Mouse (Mus musculus): ENCODE results near the gene Unc13a. TPM values are rescaled to one million over a fixed set of nuclear protein-coding genes. Genes with fewer than 3 reads are reported as not detected.

The Unc13a gene
- polyA plus RNA-seq, 1 experiment from 2014 or later = 0.51 TPM

GRCm38 (mm10) chr8:71638321-71638720, 33.2 kb downstream of the Unc13a start:
- H3K27me3 ChIP-seq (ENCODE audit: low read depth, poor library complexity, severe bottlenecking) = peaks cover 55% of the 10 kb centered on the region

GRCm38 (mm10) chr8:71637149-71638095, 34.1 kb downstream of the Unc13a start:
- 74% methylated on average over 8 of the region's 8 CpGs for WGBS
- no peak overlapping the region for H3K27ac ChIP-seq
- no peak for DNase-seq (ENCODE audit: low spot score)
- no peaks in the 10 kb centered on the region for H3K36me3 ChIP-seq
- H3K27me3 ChIP-seq (ENCODE audit: low read depth, poor library complexity, severe bottlenecking) = peaks cover 64% of the 10 kb centered on the region
- H3K4me3 ChIP-seq = no peak overlapping the region
- peaks cover 6% of the 10 kb centered on the region for H3K9me3 ChIP-seq (replicated peaks)
- peaks cover 15% of the 10 kb centered on the region for H3K4me1 ChIP-seq

More at GRCm38 (mm10) chr8:71638321-71638720, 33.2 kb downstream of the Unc13a start:
- H3K27ac ChIP-seq = no peak overlapping the region
- DNase-seq (ENCODE audit: low spot score) = no peak
- peaks cover 12% of the 10 kb centered on the region for H3K4me1 ChIP-seq
- 74% methylated on average over 6 of the region's 6 CpGs for WGBS
- H3K9me3 ChIP-seq (replicated peaks) = no peaks in the 10 kb centered on the region
- no peak overlapping the region for H3K4me3 ChIP-seq
- H3K36me3 ChIP-seq = no peaks in the 10 kb centered on the region

- 3% methylated on average over 26 of the region's 26 CpGs for WGBS
- H3K4me1 ChIP-seq = peaks cover 27% of the 10 kb centered on the region
- H3K4me3 ChIP-seq = peak overlapping the region; percentile 38
- H3K27ac ChIP-seq = no peak overlapping the region
- peak; percentile 69 for DNase-seq (ENCODE audit: low spot score)
- peaks cover 95% of the 10 kb centered on the region for H3K27me3 ChIP-seq (ENCODE audit: low read depth, poor library complexity, severe bottlenecking)
- peaks cover 6% of the 10 kb centered on the region for H3K9me3 ChIP-seq (replicated peaks)
- no peaks in the 10 kb centered on the region for H3K36me3 ChIP-seq
These were observed 37.4 kb downstream of the Unc13a start for GRCm38 (mm10) chr8:71633981-71634667.

- Histone ChIP-seq H3K27me3 (ENCODE audit: low read depth, poor library complexity, severe bottlenecking) (peaks cover 86% of the 10 kb centered on the region), H3K27ac (no peak overlapping the region), H3K36me3 (no peaks in the 10 kb centered on the region), H3K4me3 (peak overlapping the region; percentile 38; the same call in 1 of the 2 replicates), H3K9me3 (replicated peaks) (peaks cover 6% of the 10 kb centered on the region), H3K4me1 (peaks cover 37% of the 10 kb centered on the region)
- DNase-seq (ENCODE audit: low spot score) = peak; percentile 56
- 10% methylated on average over 19 of the region's 22 CpGs for WGBS
These were observed 38.4 kb downstream of the Unc13a start for GRCm38 (mm10) chr8:71633164-71633563.

- DNase-seq (ENCODE audit: low spot score) = no peak
- H3K36me3 ChIP-seq = no peaks in the 10 kb centered on the region
- H3K4me3 ChIP-seq = no peak overlapping the region
- H3K27ac ChIP-seq = no peak overlapping the region
- H3K27me3 ChIP-seq (ENCODE audit: low read depth, poor library complexity, severe bottlenecking) = peaks cover 76% of the 10 kb centered on the region
- H3K4me1 ChIP-seq = peaks cover 48% of the 10 kb centered on the region
- H3K9me3 ChIP-seq (replicated peaks) = peaks cover 6% of the 10 kb centered on the region
- WGBS = 67% methylated on average over 2 of the region's 2 CpGs
These were observed 39.7 kb downstream of the Unc13a start for GRCm38 (mm10) chr8:71631897-71632296.

- Histone ChIP-seq H3K4me3 (no peak overlapping the region), H3K27ac (no peak overlapping the region), H3K27me3 (ENCODE audit: low read depth, poor library complexity, severe bottlenecking) (peaks cover 65% of the 10 kb centered on the region), H3K9me3 (replicated peaks) (peaks cover 6% of the 10 kb centered on the region), H3K4me1 (peaks cover 48% of the 10 kb centered on the region), H3K36me3 (peaks cover 7% of the 10 kb centered on the region)
- 89% methylated on average over 6 of the region's 6 CpGs for whole genome bisulfite sequencing
- DNase-seq (ENCODE audit: low spot score) = no peak
These were observed 40.8 kb downstream of the Unc13a start for GRCm38 (mm10) chr8:71630761-71631160.

GRCm38 (mm10) chr8:71629781-71630212, 41.8 kb downstream of the Unc13a start:
- peak overlapping the region; percentile 82 for H3K27ac ChIP-seq
- DNase-seq (ENCODE audit: low spot score) = peak; percentile 59
- H3K27me3 ChIP-seq (ENCODE audit: low read depth, poor library complexity, severe bottlenecking) = peaks cover 56% of the 10 kb centered on the region
- peaks cover 17% of the 10 kb centered on the region for H3K36me3 ChIP-seq
- 5% methylated on average over 25 of the region's 25 CpGs for WGBS
- peak overlapping the region; percentile 61 for H3K4me3 ChIP-seq
- H3K9me3 ChIP-seq (replicated peaks) = peaks cover 6% of the 10 kb centered on the region
- H3K4me1 ChIP-seq = peaks cover 48% of the 10 kb centered on the region

- H3K4me1 ChIP-seq = peaks cover 43% of the 10 kb centered on the region
- under 1% methylated on average over 50 of the region's 55 CpGs for WGBS
- peak; percentile 97 for DNase-seq (ENCODE audit: low spot score)
- H3K27ac ChIP-seq = peak overlapping the region; percentile 82
- H3K4me3 ChIP-seq = peak overlapping the region; percentile 61
- H3K9me3 ChIP-seq (replicated peaks) = peaks cover 6% of the 10 kb centered on the region
- peaks cover 23% of the 10 kb centered on the region for H3K36me3 ChIP-seq
- H3K27me3 ChIP-seq (ENCODE audit: low read depth, poor library complexity, severe bottlenecking) = peaks cover 50% of the 10 kb centered on the region
These were observed 42.4 kb downstream of the Unc13a start for GRCm38 (mm10) chr8:71629096-71629697.

GRCm38 (mm10) chr8:71628396-71629095, 43.0 kb downstream of the Unc13a start:
- H3K27ac ChIP-seq = peak overlapping the region; percentile 82
- WGBS = 10% methylated on average over 16 of the region's 16 CpGs
- peaks cover 6% of the 10 kb centered on the region for H3K9me3 ChIP-seq (replicated peaks)
- peaks cover 29% of the 10 kb centered on the region for H3K36me3 ChIP-seq
- no peak for DNase-seq (ENCODE audit: low spot score)
- peaks cover 43% of the 10 kb centered on the region for H3K27me3 ChIP-seq (ENCODE audit: low read depth, poor library complexity, severe bottlenecking)
- peaks cover 37% of the 10 kb centered on the region for H3K4me1 ChIP-seq
- peak overlapping the region; percentile 61 for H3K4me3 ChIP-seq

GRCm38 (mm10) chr8:71627265-71628099, 44.1 kb downstream of the Unc13a start:
- 52% methylated on average over 9 of the region's 9 CpGs for WGBS
- Histone ChIP-seq H3K36me3 (peaks cover 40% of the 10 kb centered on the region), H3K4me1 (peaks cover 33% of the 10 kb centered on the region), H3K27ac (no peak overlapping the region), H3K4me3 (no peak overlapping the region), H3K9me3 (replicated peaks) (peaks cover 10% of the 10 kb centered on the region), H3K27me3 (ENCODE audit: low read depth, poor library complexity, severe bottlenecking) (peaks cover 33% of the 10 kb centered on the region)
- no peak for DNase-seq (ENCODE audit: low spot score)

- Histone ChIP-seq H3K36me3 (peaks cover 47% of the 10 kb centered on the region), H3K27me3 (ENCODE audit: low read depth, poor library complexity, severe bottlenecking) (peaks cover 25% of the 10 kb centered on the region), H3K4me1 (peaks cover 33% of the 10 kb centered on the region), H3K9me3 (replicated peaks) (peaks cover 14% of the 10 kb centered on the region), H3K4me3 (no peak overlapping the region), H3K27ac (no peak overlapping the region)
- DNase-seq (ENCODE audit: low spot score) = no peak
- 83% methylated on average over 9 of the region's 9 CpGs for WGBS
These were observed 44.8 kb downstream of the Unc13a start for GRCm38 (mm10) chr8:71626753-71627152.
